Mouse (Mus musculus): ENCODE results near the gene Pinlyp. TPM values are rescaled to one million over a fixed set of nuclear protein-coding genes. Genes with fewer than 3 reads are reported as not detected.

Gene Pinlyp
- not detected in 2 replicates for polyA plus RNA-seq (2012; rRNA removed)

- H3K27me3 ChIP-seq (replicated peaks; ENCODE audit: control insufficient read depth, insufficient read depth, low read length), result no peaks in the 10 kb centered on the region
- DNase-seq, result no peak
- 20% methylated on average over 13 of the region's 13 CpGs for WGBS
- H3K4me3 ChIP-seq (ENCODE audit: insufficient read depth, low read depth, low read length), result peak within 1 kb of the TSS; percentile 78
- TF ChIP-seq CTCF (conservative IDR thresholded peaks at IDR 0.05; ENCODE audit: insufficient read depth, insufficient read length, low read depth, low read length) (no peak), POLR2A (IDR thresholded peaks at IDR 0.05; ENCODE audit: low read depth, low read length) (no peak)
- peak within 1 kb of the TSS; percentile 72 for H3K27ac ChIP-seq (ENCODE audit: insufficient read depth, low read depth, low read length)
- H3K36me3 ChIP-seq (ENCODE audit: control insufficient read depth, insufficient read depth, low read length), result no peaks in the 10 kb centered on the region
- peaks cover 11% of the 10 kb centered on the region for H3K4me1 ChIP-seq (ENCODE audit: control insufficient read depth, insufficient read depth, low read length)
Measured at GRCm38 (mm10) chr7:24546068-24546614, at the start of gene Pinlyp, which contains the start of gene Xrcc1. Pinlyp (minus strand) TSS chr7:24546118. Xrcc1 (plus strand) TSS chr7:24546289.

GRCm38 (mm10) chr7:24595464-24595863 is 49.5 kb upstream of the Pinlyp start:
- peaks cover 9% of the 10 kb centered on the region; the same call in 1 of the 2 replicates for H3K4me1 ChIP-seq (ENCODE audit: control insufficient read depth, insufficient read depth, low read length)

GRCm38 (mm10) chr7:24594309-24594803 is 48.4 kb upstream of the Pinlyp start:
- Histone ChIP-seq H3K4me3 (ENCODE audit: insufficient read depth, low read depth, low read length) (peak overlapping the region; percentile 83), H3K36me3 (ENCODE audit: control insufficient read depth, insufficient read depth, low read length) (no peaks in the 10 kb centered on the region), H3K4me1 (ENCODE audit: control insufficient read depth, insufficient read depth, low read length) (peaks cover 9% of the 10 kb centered on the region; the same call in 1 of the 2 replicates), H3K27ac (ENCODE audit: insufficient read depth, low read depth, low read length) (no peak overlapping the region), H3K27me3 (replicated peaks; ENCODE audit: control insufficient read depth, insufficient read depth, low read length) (no peaks in the 10 kb centered on the region)
- 10% methylated on average over 13 of the region's 13 CpGs for WGBS
- TF ChIP-seq CTCF (conservative IDR thresholded peaks at IDR 0.05; ENCODE audit: insufficient read depth, insufficient read length, low read depth, low read length), result no peak
- TF ChIP-seq POLR2A (IDR thresholded peaks at IDR 0.05; ENCODE audit: low read depth, low read length), result no peak
- DNase-seq, result no peak

More at GRCm38 (mm10) chr7:24595464-24595863, 49.5 kb upstream of the Pinlyp start:
- Histone ChIP-seq H3K4me3 (ENCODE audit: insufficient read depth, low read depth, low read length) (peak overlapping the region; percentile 3; the same call in 1 of the 2 replicates), H3K27ac (ENCODE audit: insufficient read depth, low read depth, low read length) (no peak overlapping the region), H3K36me3 (ENCODE audit: control insufficient read depth, insufficient read depth, low read length) (no peaks in the 10 kb centered on the region), H3K27me3 (replicated peaks; ENCODE audit: control insufficient read depth, insufficient read depth, low read length) (no peaks in the 10 kb centered on the region)
- DNase-seq, result peak; percentile 61
- TF ChIP-seq POLR2A (IDR thresholded peaks at IDR 0.05; ENCODE audit: low read depth, low read length) (no peak), CTCF (conservative IDR thresholded peaks at IDR 0.05; ENCODE audit: insufficient read depth, insufficient read length, low read depth, low read length) (no peak)
- WGBS, result 56% methylated on average over 2 of the region's 2 CpGs

- H3K36me3 ChIP-seq (ENCODE audit: control insufficient read depth, insufficient read depth, low read length), result no peaks in the 10 kb centered on the region
- peak overlapping the region; percentile 67 for H3K27ac ChIP-seq (ENCODE audit: insufficient read depth, low read depth, low read length)
- H3K4me3 ChIP-seq (ENCODE audit: insufficient read depth, low read depth, low read length), result peak overlapping the region; percentile 83
- WGBS, result 2% methylated on average over 39 of the region's 39 CpGs
- TF ChIP-seq POLR2A (IDR thresholded peaks at IDR 0.05; ENCODE audit: low read depth, low read length), result peak; percentile 68
- no peak for TF ChIP-seq CTCF (conservative IDR thresholded peaks at IDR 0.05; ENCODE audit: insufficient read depth, insufficient read length, low read depth, low read length)
- peaks cover 9% of the 10 kb centered on the region; the same call in 1 of the 2 replicates for H3K4me1 ChIP-seq (ENCODE audit: control insufficient read depth, insufficient read depth, low read length)
- H3K27me3 ChIP-seq (replicated peaks; ENCODE audit: control insufficient read depth, insufficient read depth, low read length), result no peaks in the 10 kb centered on the region
- DNase-seq, result peak; percentile 88
Measured at GRCm38 (mm10) chr7:24593621-24594308, 47.8 kb upstream of the Pinlyp start.

GRCm38 (mm10) chr7:24592781-24593180 is 46.9 kb upstream of the Pinlyp start:
- 75% methylated on average over 6 of the region's 6 CpGs for WGBS
- no peaks in the 10 kb centered on the region for H3K27me3 ChIP-seq (replicated peaks; ENCODE audit: control insufficient read depth, insufficient read depth, low read length)
- DNase-seq, result no peak
- no peak overlapping the region for H3K4me3 ChIP-seq (ENCODE audit: insufficient read depth, low read depth, low read length)
- no peak overlapping the region for H3K27ac ChIP-seq (ENCODE audit: insufficient read depth, low read depth, low read length)
- H3K36me3 ChIP-seq (ENCODE audit: control insufficient read depth, insufficient read depth, low read length), result no peaks in the 10 kb centered on the region
- peaks cover 3% of the 10 kb centered on the region for H3K4me1 ChIP-seq (ENCODE audit: control insufficient read depth, insufficient read depth, low read length)
- TF ChIP-seq CTCF (conservative IDR thresholded peaks at IDR 0.05; ENCODE audit: insufficient read depth, insufficient read length, low read depth, low read length) (no peak), POLR2A (IDR thresholded peaks at IDR 0.05; ENCODE audit: low read depth, low read length) (no peak)

- Histone ChIP-seq H3K27me3 (replicated peaks; ENCODE audit: control insufficient read depth, insufficient read depth, low read length) (no peaks in the 10 kb centered on the region), H3K27ac (ENCODE audit: insufficient read depth, low read depth, low read length) (no peak overlapping the region)
- WGBS, result 19% methylated on average over 4 of the region's 4 CpGs
Measured at GRCm38 (mm10) chr7:24592163-24592562, 46.2 kb upstream of the Pinlyp start.

GRCm38 (mm10) chr7:24591735-24592134 is 45.8 kb upstream of the Pinlyp start:
- H3K36me3 ChIP-seq (ENCODE audit: control insufficient read depth, insufficient read depth, low read length), result no peaks in the 10 kb centered on the region
- H3K4me1 ChIP-seq (ENCODE audit: control insufficient read depth, insufficient read depth, low read length), result peaks cover 7% of the 10 kb centered on the region
- no peaks in the 10 kb centered on the region for H3K27me3 ChIP-seq (replicated peaks; ENCODE audit: control insufficient read depth, insufficient read depth, low read length)
- no peak for DNase-seq
- no peak overlapping the region for H3K27ac ChIP-seq (ENCODE audit: insufficient read depth, low read depth, low read length)
- H3K4me3 ChIP-seq (ENCODE audit: insufficient read depth, low read depth, low read length), result no peak overlapping the region
- no peak for TF ChIP-seq CTCF (conservative IDR thresholded peaks at IDR 0.05; ENCODE audit: insufficient read depth, insufficient read length, low read depth, low read length)
- no peak for TF ChIP-seq POLR2A (IDR thresholded peaks at IDR 0.05; ENCODE audit: low read depth, low read length)
- WGBS, result 69% methylated on average over 5 of the region's 5 CpGs

More at GRCm38 (mm10) chr7:24592163-24592562, 46.2 kb upstream of the Pinlyp start:
- DNase-seq, result peak; percentile 63
- TF ChIP-seq CTCF (conservative IDR thresholded peaks at IDR 0.05; ENCODE audit: insufficient read depth, insufficient read length, low read depth, low read length) (no peak), POLR2A (IDR thresholded peaks at IDR 0.05; ENCODE audit: low read depth, low read length) (no peak)
- Histone ChIP-seq H3K4me3 (ENCODE audit: insufficient read depth, low read depth, low read length) (no peak overlapping the region), H3K36me3 (ENCODE audit: control insufficient read depth, insufficient read depth, low read length) (no peaks in the 10 kb centered on the region), H3K4me1 (ENCODE audit: control insufficient read depth, insufficient read depth, low read length) (peaks cover 7% of the 10 kb centered on the region)

Data from kidney, adult 2 months (tissue).